Mouse (Mus musculus) spleen, postnatal 36 days (tissue): ENCODE results near the gene Akt1.
A peak's percentile ranks its signal among the peaks of the same experiment; 100 is the strongest.

Experiments used
- DNase-seq, 2 experiments: peaks; one replicate each; pipeline ENCODE4 v3.0.0; 2022; ENCODE audit warnings: low spot score in 2 of 2, mixed read lengths in 1 of 2

Akt1 gene

DNA sequence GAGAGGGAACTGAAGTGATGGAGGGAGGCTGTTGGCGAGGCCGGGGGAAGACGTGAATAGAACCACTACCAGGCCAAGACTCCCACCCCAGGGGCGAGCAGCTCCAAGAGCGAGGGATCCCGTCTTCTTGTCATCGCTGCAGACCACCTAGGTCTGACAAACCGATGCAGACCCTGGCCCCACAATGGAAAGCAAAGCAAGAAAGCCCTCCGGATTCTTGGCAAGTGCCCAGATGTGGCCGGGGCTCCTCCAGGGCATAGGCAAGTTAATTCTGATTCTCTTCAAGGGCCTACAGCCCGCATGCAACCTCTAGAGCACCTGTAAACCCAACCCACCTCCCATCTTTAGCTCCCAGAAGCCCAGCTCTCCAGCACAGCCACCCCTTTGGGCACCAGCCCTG, 11.4 kb downstream of the Akt1 start:
- no peak for DNase-seq

- no peak for DNase-seq
Observed at GRCm38 (mm10) chr12:112661851-112662250, 12.8 kb downstream of the Akt1 start.

DNA sequence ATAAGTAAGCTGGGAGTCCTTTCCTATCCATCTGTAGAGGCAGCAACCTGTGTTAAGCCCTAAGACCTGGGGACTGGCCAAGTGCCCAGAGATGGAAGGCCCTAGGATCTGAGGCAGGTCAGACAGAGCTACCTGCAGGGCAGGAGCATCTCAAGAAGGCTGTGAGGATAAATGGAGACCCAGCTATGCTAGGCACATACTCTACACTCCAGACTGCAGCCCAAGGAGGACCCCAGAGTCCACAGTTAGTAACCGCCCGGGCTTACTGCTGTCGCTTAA, 13.4 kb downstream of the Akt1 start:
- no peak for DNase-seq

DNA sequence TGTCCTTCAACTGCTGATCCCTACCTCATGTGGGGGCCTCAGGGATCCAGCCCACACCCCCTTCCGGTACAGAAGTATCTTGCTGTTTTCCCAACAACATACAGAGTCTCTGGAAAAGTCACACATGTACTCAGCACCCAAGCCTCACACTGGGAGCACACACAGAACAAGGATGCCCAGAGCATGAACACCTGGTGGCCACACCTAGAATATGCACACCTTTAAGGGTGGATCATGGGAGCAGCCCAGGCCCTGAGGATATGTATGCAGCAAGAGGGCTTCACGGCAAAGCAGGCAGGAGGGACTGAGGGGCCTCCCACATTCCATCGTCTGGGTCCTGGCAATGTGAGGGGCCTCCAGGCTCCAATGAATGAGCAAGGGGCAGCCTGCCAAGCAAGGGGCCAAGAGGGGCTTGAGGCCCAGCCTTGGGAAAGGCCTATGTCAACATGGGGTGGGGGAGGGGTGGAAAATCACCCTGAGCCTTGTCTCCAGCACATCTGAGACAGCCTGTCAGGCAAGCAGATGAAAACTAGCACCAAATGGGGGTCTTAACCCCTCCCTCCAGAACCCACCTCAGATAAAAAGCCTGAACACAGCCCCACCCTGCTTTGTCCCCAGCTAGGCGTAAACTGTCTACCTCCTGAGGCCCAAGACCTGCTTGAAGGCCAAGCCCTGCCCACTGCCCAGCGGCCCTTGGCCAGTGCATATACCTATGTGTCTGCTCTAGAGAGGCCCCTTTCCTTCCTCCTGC, 13.9 kb downstream of the Akt1 start:
- no peak for DNase-seq

GRCm38 (mm10) chr12:112659109-112659508, 15.6 kb downstream of the Akt1 start:
- peak; percentile 51 to 52 for DNase-seq

GRCm38 (mm10) chr12:112658619-112659018, 16.1 kb downstream of the Akt1 start:
- DNase-seq: no peak

DNA sequence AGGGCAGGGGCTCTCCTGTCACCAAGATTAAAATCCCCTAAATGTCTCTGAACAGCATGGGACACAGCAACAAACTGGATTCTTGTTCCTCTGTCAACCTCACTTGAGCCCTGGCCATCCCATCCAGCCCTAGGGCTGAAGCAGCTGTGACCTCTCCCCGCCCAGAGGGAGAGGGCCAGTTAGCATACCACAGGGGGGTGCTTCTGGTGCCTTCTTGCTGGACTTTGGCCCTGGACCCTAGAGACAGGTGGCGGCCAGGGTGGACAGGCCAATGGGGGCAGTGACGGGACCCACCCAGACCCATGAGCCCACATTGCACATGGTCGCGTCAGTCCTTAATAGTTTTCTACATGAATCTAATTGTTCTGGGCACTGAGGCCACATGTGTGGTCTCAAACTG, 20.6 kb downstream of the Akt1 start:
- no peak for DNase-seq

GRCm38 (mm10) chr12:112653157-112653824, 21.4 kb downstream of the Akt1 start:
- DNase-seq: peak; percentile 72 to 80

DNA sequence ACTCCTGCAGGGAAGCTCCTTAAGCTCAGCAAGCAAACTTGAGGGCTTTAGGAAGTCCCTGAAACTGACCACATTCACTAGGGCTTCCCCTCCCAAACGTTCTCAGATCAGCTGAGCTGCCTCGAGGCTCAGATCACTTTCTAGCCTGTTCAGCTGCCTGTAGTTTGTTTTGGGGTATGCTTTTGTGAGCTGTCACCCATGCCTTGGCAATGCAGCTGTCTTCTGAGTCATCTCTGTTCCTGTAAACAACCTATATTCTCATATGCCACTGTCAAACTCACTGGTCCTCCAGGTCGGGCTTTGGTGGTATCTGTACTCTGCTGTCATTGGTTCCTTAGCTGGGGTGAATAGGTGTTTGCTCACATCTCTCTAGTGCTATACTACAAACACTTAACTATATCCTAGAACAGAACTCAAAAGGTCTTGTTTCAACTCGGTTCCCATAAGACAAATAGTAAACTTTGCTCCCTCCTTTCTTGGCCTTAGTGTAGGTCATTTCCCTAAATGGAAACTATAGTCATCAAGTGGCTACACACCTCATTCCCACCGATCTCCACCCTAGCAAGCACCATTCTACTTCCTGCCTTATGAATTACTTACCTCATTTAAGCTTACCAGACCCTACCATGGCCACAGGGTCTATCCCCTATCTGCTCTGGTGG, 22.8 kb downstream of the Akt1 start:
- DNase-seq: no peak

DNA sequence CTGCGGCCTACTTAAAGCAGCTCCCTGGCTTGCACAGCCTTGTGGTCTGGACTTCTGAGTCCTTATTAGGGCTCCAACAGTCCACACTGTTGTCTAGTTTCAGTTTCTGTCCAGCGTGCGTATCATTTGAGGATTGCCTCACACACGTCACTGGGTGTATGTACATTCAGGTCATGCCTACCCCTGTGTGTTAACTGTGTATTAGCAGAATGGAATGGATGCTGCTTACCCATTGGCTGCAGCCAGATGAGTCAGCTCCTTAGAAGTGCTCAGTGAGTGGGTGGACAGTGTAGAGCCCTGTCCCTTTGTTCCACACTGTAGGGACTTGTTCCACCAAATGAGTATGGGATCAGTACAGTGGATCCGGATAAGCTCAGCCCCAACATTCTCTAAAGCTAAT, 26.6 kb downstream of the Akt1 start:
- no peak for DNase-seq

DNA sequence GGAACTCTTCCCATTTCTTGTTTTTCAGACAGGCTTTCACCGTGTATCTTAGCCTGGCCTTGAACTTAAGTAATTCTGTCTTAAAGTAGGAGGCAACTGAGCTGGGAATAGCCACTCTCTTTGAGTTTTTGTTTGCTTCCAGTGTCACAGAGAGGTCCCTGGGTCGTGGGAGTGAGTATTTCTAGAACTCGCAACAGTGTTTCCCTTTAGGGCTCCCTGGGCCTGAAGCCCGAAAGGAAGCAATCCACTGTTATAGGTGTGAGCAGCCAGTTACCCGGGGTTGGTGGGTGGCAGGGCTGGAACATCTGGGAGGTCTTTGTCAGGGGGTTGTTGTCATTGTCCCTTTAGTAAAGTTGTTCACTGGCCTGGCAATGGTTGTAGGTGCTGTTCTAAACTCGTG, 28.5 kb downstream of the Akt1 start:
- DNase-seq: no peak

- DNase-seq: no peak
Observed at GRCm38 (mm10) chr12:112644855-112645506, 29.7 kb downstream of the Akt1 start.

- DNase-seq: peak; percentile 99
Observed at GRCm38 (mm10) chr12:112644180-112644854, 30.4 kb downstream of the Akt1 start, which contains the start of gene Siva1. Gene Siva1 (plus strand): TSS chr12:112644679.

- no peak for DNase-seq
Observed at GRCm38 (mm10) chr12:112643126-112643525, 31.6 kb downstream of the Akt1 start.

DNA sequence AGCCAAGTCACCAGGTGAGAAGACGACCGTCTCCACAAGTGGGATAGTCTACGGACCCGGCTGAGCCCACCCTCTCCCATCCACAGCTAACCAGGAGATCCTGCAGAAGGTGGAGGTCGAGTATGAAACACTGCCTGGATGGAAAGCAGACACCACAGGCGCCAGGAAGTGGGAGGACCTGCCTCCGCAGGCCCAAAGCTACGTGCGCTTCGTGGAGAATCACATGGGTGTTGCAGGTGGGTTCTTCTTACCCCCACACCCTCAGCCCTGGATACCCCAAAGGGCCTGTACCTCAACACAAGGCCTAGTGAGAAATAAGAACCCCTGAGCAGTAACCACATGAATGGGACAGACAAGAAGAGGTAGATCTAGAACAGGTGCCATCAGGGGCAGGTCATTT, 35.2 kb downstream of the Akt1 start:
- no peak for DNase-seq

GRCm38 (mm10) chr12:112633686-112634085, 41.0 kb downstream of the Akt1 start:
- DNase-seq: peak; percentile 51 to 61

DNA sequence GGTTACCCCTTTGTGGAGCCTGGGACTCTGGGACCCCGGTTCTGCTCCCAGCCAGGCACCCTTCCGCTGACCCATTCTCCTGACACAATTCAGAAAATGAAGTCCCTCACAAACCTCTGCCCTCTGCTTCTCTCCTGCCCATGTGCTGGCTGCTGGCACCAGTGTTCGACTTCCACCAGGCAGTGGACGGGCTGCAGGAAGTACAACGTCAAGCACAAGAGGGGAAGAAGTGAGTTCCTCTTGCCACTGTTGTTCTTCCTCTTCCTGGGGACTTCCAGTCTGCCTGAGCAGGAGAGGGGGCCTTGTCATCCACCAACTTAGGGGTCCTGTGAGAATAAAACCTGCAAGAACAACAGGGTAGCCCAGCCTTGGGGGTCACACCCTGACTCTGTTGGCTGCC, 41.8 kb downstream of the Akt1 start:
- peak; percentile 73 to 74 for DNase-seq

GRCm38 (mm10) chr12:112632084-112632777, 42.5 kb downstream of the Akt1 start:
- peak; percentile 33 to 38 for DNase-seq

GRCm38 (mm10) chr12:112631472-112631871, 43.2 kb downstream of the Akt1 start:
- no peak for DNase-seq

GRCm38 (mm10) chr12:112630796-112631195, 43.9 kb downstream of the Akt1 start:
- DNase-seq: no peak

DNA sequence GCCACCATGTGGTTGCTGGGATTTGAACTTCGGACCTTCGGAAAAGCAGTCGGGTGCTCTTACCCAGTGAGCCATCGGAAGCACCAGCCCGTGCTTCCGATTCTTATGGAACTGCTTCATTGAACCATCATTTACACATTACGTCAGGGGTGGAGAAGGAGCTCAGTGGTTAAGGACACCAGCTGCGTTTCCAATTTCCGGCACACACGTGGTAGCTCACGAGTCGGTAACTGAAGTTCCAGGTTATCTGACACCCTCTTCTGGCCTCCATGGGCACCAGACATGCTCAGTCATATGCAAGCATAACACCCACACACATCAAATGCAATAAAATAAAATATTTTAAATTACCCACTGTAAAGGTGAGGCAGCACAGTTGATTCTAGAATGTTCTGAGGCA, 44.7 kb downstream of the Akt1 start:
- DNase-seq: no peak
